Mouse (Mus musculus): ENCODE measurements around the gene Ptpn3. TPM values are rescaled to one million over a fixed set of nuclear protein-coding genes. Genes with fewer than 3 reads are reported as not detected.

Ptpn3 gene
- polyA plus RNA-seq (2012; rRNA removed), result 6.8 and 7.0 TPM in 2 replicates

GRCm38 (mm10) chr4:57301410-57302313 lies at the start of gene Ptpn3:
Gene Ptpn3, minus strand, starts transcription at chr4:57301837.

GRCm38 (mm10) chr4:57143026-57143937 lies 158.4 kb downstream of the Ptpn3 start, which contains the start of gene Epb41l4b:
Gene Epb41l4b, minus strand, starts transcription at chr4:57143437.

Other genes with a start within 250 kb of the Ptpn3 start
- 9.9 TPM in 2 replicates for gene Epb41l4b, start 158.4 kb downstream of the Ptpn3 start, polyA plus RNA-seq (2012; rRNA removed)
- 0.28 and 0.30 TPM in 2 replicates for gene Palm2, start 132.4 kb upstream of the Ptpn3 start, polyA plus RNA-seq (2012; rRNA removed)